Mouse (Mus musculus): ENCODE results near the gene Gigyf2.
A peak's percentile ranks its signal among the peaks of the same experiment; 100 is the strongest.
"Not testable (repeated sequence)": the region's sequence is repeated elsewhere in the genome, so short reads cannot be mapped to it uniquely, and the experiment has no call there.

The Gigyf2 gene

GRCm38 (mm10) chr1:87449432-87449831 lies 122.6 kb downstream of the Gigyf2 start:
- no peak for DNase-seq (ENCODE audit: low spot score)

- DNase-seq (ENCODE audit: low spot score), result no peak
Observed at GRCm38 (mm10) chr1:87456425-87456824, 129.6 kb downstream of the Gigyf2 start.

GRCm38 (mm10) chr1:87458045-87458444 lies 131.2 kb downstream of the Gigyf2 start:
- DNase-seq (ENCODE audit: low spot score), result no peak

- DNase-seq (ENCODE audit: low spot score), result not testable (repeated sequence)
Observed at GRCm38 (mm10) chr1:87459856-87460255, 133.1 kb downstream of the Gigyf2 start.

- no peak for DNase-seq (ENCODE audit: low spot score)
Observed at GRCm38 (mm10) chr1:87467469-87467868, 140.7 kb downstream of the Gigyf2 start.

- peak; percentile 60 for DNase-seq (ENCODE audit: low spot score)
Observed at GRCm38 (mm10) chr1:87468321-87468720, 141.5 kb downstream of the Gigyf2 start.

- DNase-seq (ENCODE audit: low spot score), result not testable (repeated sequence)
Observed at GRCm38 (mm10) chr1:87469971-87470370, 143.2 kb downstream of the Gigyf2 start, which contains the start of gene Snorc. Gene Snorc, plus strand, starts transcription at chr1:87470271.

- DNase-seq (ENCODE audit: low spot score), result no peak
Observed at GRCm38 (mm10) chr1:87471914-87472313, 145.1 kb downstream of the Gigyf2 start.

- no peak for DNase-seq (ENCODE audit: low spot score)
Observed at GRCm38 (mm10) chr1:87472576-87472975, 145.8 kb downstream of the Gigyf2 start.

GRCm38 (mm10) chr1:87475076-87475895 lies 148.5 kb downstream of the Gigyf2 start:
- no peak for DNase-seq (ENCODE audit: low spot score)

- no peak for DNase-seq (ENCODE audit: low spot score)
Observed at GRCm38 (mm10) chr1:87482546-87482945, 155.7 kb downstream of the Gigyf2 start.

GRCm38 (mm10) chr1:87486386-87486785 lies 159.6 kb downstream of the Gigyf2 start:
- DNase-seq (ENCODE audit: low spot score), result no peak

GRCm38 (mm10) chr1:87492285-87492684 lies 165.5 kb downstream of the Gigyf2 start:
- no peak for DNase-seq (ENCODE audit: low spot score)

- no peak for DNase-seq (ENCODE audit: low spot score)
Observed at GRCm38 (mm10) chr1:87493542-87493941, 166.7 kb downstream of the Gigyf2 start.
